Mouse (Mus musculus) spleen, adult 2 months (tissue): ENCODE data around the gene Gm20518. TPM values are rescaled to one million over a fixed set of nuclear protein-coding genes. Genes with fewer than 3 reads are reported as not detected.

Source experiments
- DNase-seq, 2 experiments: peaks; one replicate each; pipeline versions ENCODE4 v3.0.0 to v3.0.0-alpha.2; 2012 to 2021; ENCODE audit warnings: low spot score in 2 of 2, low read depth in 1 of 2
- H3K27ac ChIP-seq: fragments of 200-500 bp; 2 replicates; pipeline ENCODE4 v1.5.1; 2012; ENCODE audit warnings: low read length, inconsistent platforms; ENCODE audit not compliant: insufficient read depth
- H3K27me3 ChIP-seq: fragments of 200-500 bp; 2 replicates; pipeline ENCODE4 v1.6.1; 2012; ENCODE audit warnings: mild to moderate bottlenecking, moderate library complexity, low read length, inconsistent platforms; ENCODE audit not compliant: control insufficient read depth, insufficient read depth
- H3K36me3 ChIP-seq: fragments of 200-500 bp; 2 replicates; pipeline ENCODE4 v1.6.1; 2012; ENCODE audit warnings: mild to moderate bottlenecking, low read length, inconsistent platforms; ENCODE audit not compliant: control insufficient read depth, insufficient read depth
- H3K4me1 ChIP-seq: fragments of 200-500 bp; 2 replicates; pipeline ENCODE4 v1.6.1; 2011; ENCODE audit warnings: inconsistent platforms; ENCODE audit not compliant: control insufficient read depth, insufficient read depth, insufficient read length
- H3K4me3 ChIP-seq: fragments of 200-500 bp; 2 replicates; pipeline ENCODE4 v1.5.1; 2011; ENCODE audit warnings: mild to moderate bottlenecking, inconsistent platforms; ENCODE audit not compliant: insufficient read depth, insufficient read length; ENCODE audit errors: extremely low read depth
- CTCF ChIP-seq: fragments of 200-500 bp; IDR thresholded peaks from 2 replicates; pipeline ENCODE4 v1.5.1; 2011; ENCODE audit warnings: mild to moderate bottlenecking, inconsistent platforms; ENCODE audit not compliant: insufficient read depth, insufficient read length, insufficient replicate concordance; ENCODE audit errors: extremely low read depth
- POLR2A ChIP-seq: fragments of 200-500 bp; IDR thresholded peaks from 2 replicates; pipeline ENCODE4 v1.6.1; 2011; ENCODE audit warnings: low read depth, low read length, inconsistent platforms
- WGBS: fragments of 180-500 bp; shearing (Covaris S2); methylation state at CpG from one replicate; pipeline ENCODE4 v1.1.7; 2018; 5-methylcytosine and 5-hydroxymethylcytosine counted together
- polyA plus RNA-seq: library from polyadenylated mRNA; depleted of rRNA; stranded (reverse); fragments of >200 nt; gene quantifications from 2 replicates; pipeline ENCODE4 v1.2.3, GENCODE M21; 2012

The Gm20518 gene
- polyA plus RNA-seq, 1 experiment: 1.4 TPM

- TF ChIP-seq POLR2A (no peak), CTCF (no peak)
- WGBS: 91% methylated on average over 8 of the region's 8 CpGs
- Histone ChIP-seq H3K4me1 (peaks cover 11% of the 10 kb centered on the region), H3K27me3 (no peaks in the 10 kb centered on the region), H3K36me3 (no peaks in the 10 kb centered on the region), H3K4me3 (no peak overlapping the region), H3K27ac (no peak overlapping the region)
- no peak for DNase-seq
Measured at GRCm38 (mm10) chr16:17816528-17816927, 74.9 kb downstream of the Gm20518 start.

GRCm38 (mm10) chr16:17815411-17816402 is 75.8 kb downstream of the Gm20518 start:
- Histone ChIP-seq H3K27ac (no peak overlapping the region), H3K27me3 (no peaks in the 10 kb centered on the region), H3K4me1 (peaks cover 11% of the 10 kb centered on the region), H3K36me3 (no peaks in the 10 kb centered on the region), H3K4me3 (peak overlapping the region; percentile 54; the same call in 1 of the 2 replicates)
- no peak for TF ChIP-seq POLR2A
- TF ChIP-seq CTCF: peak; percentile 92
- DNase-seq: peak; percentile 42 to 53
- 5% methylated on average over 62 of the region's 63 CpGs for WGBS

GRCm38 (mm10) chr16:17813173-17813572 is 78.3 kb downstream of the Gm20518 start:
- WGBS: 78% methylated on average over 4 of the region's 4 CpGs
- H3K27me3 ChIP-seq: no peaks in the 10 kb centered on the region

GRCm38 (mm10) chr16:17812120-17812519 is 79.4 kb downstream of the Gm20518 start:
- WGBS: 8% methylated on average over 5 of the region's 5 CpGs
- no peaks in the 10 kb centered on the region for H3K36me3 ChIP-seq
- TF ChIP-seq CTCF (no peak), POLR2A (no peak)
- H3K27ac ChIP-seq: no peak overlapping the region
- no peak overlapping the region for H3K4me3 ChIP-seq
- 0 out of 2 replicates have a peak, but pooled peaks cover 2% of the 10 kb centered on the region for H3K27me3 ChIP-seq
- DNase-seq: no peak
- H3K4me1 ChIP-seq: peaks cover 14% of the 10 kb centered on the region

More at GRCm38 (mm10) chr16:17813173-17813572, 78.3 kb downstream of the Gm20518 start:
- Histone ChIP-seq H3K4me1 (peaks cover 11% of the 10 kb centered on the region), H3K27ac (no peak overlapping the region), H3K4me3 (no peak overlapping the region), H3K36me3 (no peaks in the 10 kb centered on the region)
- no peak for DNase-seq
- TF ChIP-seq POLR2A (no peak), CTCF (no peak)

- H3K4me3 ChIP-seq: no peak overlapping the region
- no peaks in the 10 kb centered on the region for H3K36me3 ChIP-seq
- H3K27ac ChIP-seq: no peak overlapping the region
- no peak for DNase-seq
- 20% methylated on average over 7 of the region's 7 CpGs for WGBS
- H3K4me1 ChIP-seq: peaks cover 12% of the 10 kb centered on the region
- TF ChIP-seq POLR2A (no peak), CTCF (no peak)
- H3K27me3 ChIP-seq: peaks cover 11% of the 10 kb centered on the region
Measured at GRCm38 (mm10) chr16:17809711-17810110, 81.8 kb downstream of the Gm20518 start.

- TF ChIP-seq CTCF: no peak
- no peak for TF ChIP-seq POLR2A
- Histone ChIP-seq H3K4me1 (peaks cover 15% of the 10 kb centered on the region), H3K36me3 (no peaks in the 10 kb centered on the region), H3K27ac (no peak overlapping the region), H3K27me3 (peaks cover 16% of the 10 kb centered on the region), H3K4me3 (no peak overlapping the region)
- WGBS: 87% methylated on average over 4 of the region's 4 CpGs
- no peak for DNase-seq
Measured at GRCm38 (mm10) chr16:17809125-17809524, 82.3 kb downstream of the Gm20518 start.

- peaks cover 28% of the 10 kb centered on the region for H3K4me1 ChIP-seq
- no peaks in the 10 kb centered on the region for H3K36me3 ChIP-seq
- peaks cover 27% of the 10 kb centered on the region for H3K27me3 ChIP-seq
- peak overlapping the region; percentile 68 for H3K4me3 ChIP-seq
- no peak for TF ChIP-seq POLR2A
- no peak for TF ChIP-seq CTCF
- H3K27ac ChIP-seq: no peak overlapping the region
- DNase-seq: peak; percentile 73 to 87
- WGBS: 5% methylated on average over 72 of the region's 73 CpGs
Measured at GRCm38 (mm10) chr16:17807192-17808009, 84.1 kb downstream of the Gm20518 start.
